ENCODE assay signal across 10 mouse cellular contexts in genomic region chr11:69936714-69937347, GRCm38 (mm10). TPM values are rescaled to one million over a fixed set of nuclear protein-coding genes. Genes with fewer than 3 reads are reported as not detected.
DNase-seq lines count a peak whose midpoint lies in the region; ATAC-seq and TF ChIP-seq lines count a peak whose summit lies in the region.
"Had no signal": no experiment of that assay in that cellular context is flagged by ENCODE, and none has a peak within 500 bp of the region (broad histone marks: within the 10 kb centered on the region; RNA-seq: fewer than 3 reads in every experiment).

No protein-coding gene starts in this region.

- no peak for ATAC-seq in heart, embryonic 12.5 days (ENCODE audit: insufficient number of reproducible peaks, low FRiP score)
- no peak for ATAC-seq in midbrain, embryonic 15.5 days (replicated peaks)

- TF ChIP-seq CTCF in thymus, adult 2 months (IDR thresholded peaks at IDR 0.05; ENCODE audit: borderline replicate concordance, control insufficient read depth, extremely low read depth, insufficient read depth, low read length, poor library complexity), result no peak

- peak; percentile 42 for DNase-seq in gastrocnemius, adult 18-20 months (ENCODE audit: low spot score)
- no peak for DNase-seq in gastrocnemius, adult 8-10 months (ENCODE audit: low spot score in 2 of 2)
- DNase-seq in kidney, adult 9 months, result peak; percentile 72
- DNase-seq in layer of hippocampus, adult 11-12 months (ENCODE audit: low spot score), result no peak
- DNase-seq in thymus, adult 2 months, result no peak
- no peak for DNase-seq in lung, postnatal 25 days (ENCODE audit: low spot score)
- DNase-seq: spleen, adult 18-20 months had no signal

- 48% methylated on average over 9 of the region's 9 CpGs for WGBS in heart, embryonic 12.5 days
- 40% methylated on average over 9 of the region's 9 CpGs for WGBS in midbrain, embryonic 15.5 days
- WGBS in thymus, adult 2 months, result 67% methylated on average over 9 of the region's 9 CpGs

- H3K9me3 ChIP-seq in heart, embryonic 12.5 days (replicated peaks), result no peaks in the 10 kb centered on the region
- H3K9me3 ChIP-seq in midbrain, embryonic 15.5 days, result no peaks in the 10 kb centered on the region

- peak overlapping the region; percentile 59 for H3K4me3 ChIP-seq in heart, embryonic 12.5 days
- peak overlapping the region; percentile 63; the same call in 1 of the 2 replicates for H3K4me3 ChIP-seq in midbrain, embryonic 15.5 days
- no peak overlapping the region for H3K4me3 ChIP-seq in thymus, adult 2 months (ENCODE audit: control insufficient read depth, insufficient read depth, low read length)

- H3K9ac ChIP-seq in heart, embryonic 12.5 days, result 0 out of 2 replicates have a peak overlapping the region, but pooled peaks have one; percentile 75
- 0 out of 2 replicates have a peak overlapping the region, but pooled peaks have one; percentile 40 for H3K9ac ChIP-seq in midbrain, embryonic 15.5 days

- H3K27me3 ChIP-seq in heart, embryonic 12.5 days (replicated peaks), result peaks cover 48% of the 10 kb centered on the region
- peaks cover 30% of the 10 kb centered on the region for H3K27me3 ChIP-seq in midbrain, embryonic 15.5 days (replicated peaks)
- no peaks in the 10 kb centered on the region for H3K27me3 ChIP-seq in thymus, adult 2 months (ENCODE audit: control insufficient read depth, insufficient read depth, low read length)

- H3K27ac ChIP-seq in heart, embryonic 12.5 days (ENCODE audit: poor library complexity, severe bottlenecking), result 0 out of 2 replicates have a peak overlapping the region, but pooled peaks have one; percentile 0
- H3K27ac ChIP-seq in midbrain, embryonic 15.5 days, result no peak overlapping the region
- no peak overlapping the region for H3K27ac ChIP-seq in thymus, adult 2 months (ENCODE audit: control insufficient read depth, insufficient read depth, low read length)

- no peak for TF ChIP-seq POLR2A in thymus, adult 2 months (IDR thresholded peaks at IDR 0.05; ENCODE audit: control insufficient read depth, extremely low read depth, insufficient read depth, low read length, poor library complexity)

- peaks cover 28% of the 10 kb centered on the region for H3K4me1 ChIP-seq in heart, embryonic 12.5 days (replicated peaks)
- peaks cover 23% of the 10 kb centered on the region for H3K4me1 ChIP-seq in midbrain, embryonic 15.5 days
- H3K4me1 ChIP-seq in thymus, adult 2 months (replicated peaks; ENCODE audit: control insufficient read depth, insufficient read depth, low read length), result peaks cover 30% of the 10 kb centered on the region

- no peaks in the 10 kb centered on the region for H3K36me3 ChIP-seq in heart, embryonic 12.5 days
- H3K36me3 ChIP-seq in midbrain, embryonic 15.5 days (replicated peaks), result no peaks in the 10 kb centered on the region
- no peaks in the 10 kb centered on the region for H3K36me3 ChIP-seq in thymus, adult 2 months (ENCODE audit: control insufficient read depth, insufficient read depth, low read length)

- peak overlapping the region; percentile 98 for H3K4me2 ChIP-seq in heart, embryonic 12.5 days
- peak overlapping the region; percentile 100 for H3K4me2 ChIP-seq in midbrain, embryonic 15.5 days

RNA-seq across cellular contexts. Expression of gene Ybx2, which starts 1.2 kb away (rescaled TPM):
- 10 to 100 TPM in 1 of 2 experiments, 1 to 10 TPM in 1; 9.3 to 11.4 TPM for total RNA-seq in gastrocnemius, adult 18-20 months (2021)
- total RNA-seq in gastrocnemius, adult 8-10 months (2022), result 10 to 100 TPM in 1 of 4 experiments, 1 to 10 TPM in 3; 8.5 to 11.4 (median 9.2) TPM
- 2.0 and 2.6 TPM in 2 replicates for polyA plus RNA-seq in heart, embryonic 12.5 days (2016; fragmentation: Nextera tagmentation; extraction: Ambion mirVana)
- 5.6 and 6.4 TPM in 2 replicates for polyA plus RNA-seq in midbrain, embryonic 15.5 days (2015; fragmentation: Nextera tagmentation; extraction: Ambion mirVana)
- polyA plus RNA-seq in thymus, adult 2 months (2012; rRNA removed), result 20.0 and 49.6 TPM in 2 replicates

RNA-seq across cellular contexts. Expression of gene Slc2a4, which starts 11.2 kb away (rescaled TPM):
- 100 to 1,000 TPM; 424 to 439 TPM for total RNA-seq in gastrocnemius, adult 18-20 months (2021)
- total RNA-seq in gastrocnemius, adult 8-10 months (2022), result 100 to 1,000 TPM; 397 to 490 (median 424) TPM
- 25.9 and 28.8 TPM in 2 replicates for polyA plus RNA-seq in heart, embryonic 12.5 days (2016; fragmentation: Nextera tagmentation; extraction: Ambion mirVana)
- 3.3 TPM in 2 replicates for polyA plus RNA-seq in midbrain, embryonic 15.5 days (2015; fragmentation: Nextera tagmentation; extraction: Ambion mirVana)
- 36.3 and 58.9 TPM in 2 replicates for polyA plus RNA-seq in thymus, adult 2 months (2012; rRNA removed)

RNA-seq across cellular contexts. Expression of gene Eif5a, which starts 15.1 kb away (rescaled TPM):
- 100 to 1,000 TPM; 408 to 425 TPM for total RNA-seq in gastrocnemius, adult 18-20 months (2021)
- 100 to 1,000 TPM; 443 to 477 (median 467) TPM for total RNA-seq in gastrocnemius, adult 8-10 months (2022)
- polyA plus RNA-seq in heart, embryonic 12.5 days (2016; fragmentation: Nextera tagmentation; extraction: Ambion mirVana), result 1,286 and 1,307 TPM in 2 replicates
- polyA plus RNA-seq in midbrain, embryonic 15.5 days (2015; fragmentation: Nextera tagmentation; extraction: Ambion mirVana), result 1,022 and 1,040 TPM in 2 replicates
- 618 and 719 TPM in 2 replicates for polyA plus RNA-seq in thymus, adult 2 months (2012; rRNA removed)

RNA-seq across cellular contexts. Expression of gene Gps2, which starts 23.1 kb away (rescaled TPM):
- 10 to 100 TPM; 50.8 to 55.8 TPM for total RNA-seq in gastrocnemius, adult 18-20 months (2021)
- 10 to 100 TPM; 38.6 to 53.2 (median 50.3) TPM for total RNA-seq in gastrocnemius, adult 8-10 months (2022)
- polyA plus RNA-seq in heart, embryonic 12.5 days (2016; fragmentation: Nextera tagmentation; extraction: Ambion mirVana), result 49.2 and 50.6 TPM in 2 replicates
- polyA plus RNA-seq in midbrain, embryonic 15.5 days (2015; fragmentation: Nextera tagmentation; extraction: Ambion mirVana), result 77.6 and 86.6 TPM in 2 replicates
- polyA plus RNA-seq in thymus, adult 2 months (2012; rRNA removed), result 236 and 272 TPM in 2 replicates

RNA-seq across cellular contexts. Expression of gene Cldn7, which starts 27.7 kb away (rescaled TPM):
- not detected for total RNA-seq in gastrocnemius, adult 18-20 months (2021)
- total RNA-seq in gastrocnemius, adult 8-10 months (2022), result not detected
- 2.1 and 2.5 TPM in 2 replicates for polyA plus RNA-seq in heart, embryonic 12.5 days (2016; fragmentation: Nextera tagmentation; extraction: Ambion mirVana)
- 0.58 and 0.59 TPM in 2 replicates for polyA plus RNA-seq in midbrain, embryonic 15.5 days (2015; fragmentation: Nextera tagmentation; extraction: Ambion mirVana)
- 6.0 and 6.5 TPM in 2 replicates for polyA plus RNA-seq in thymus, adult 2 months (2012; rRNA removed)
- total RNA-seq: layer of hippocampus, postnatal 10 days had no signal

Comparison
In these comparisons a context has a peak if more than half of its experiments do, and no peak if none do; other contexts are left out.
1. DNase-seq: peak in gastrocnemius, adult 18-20 months (single experiment) and kidney, adult 9 months (single experiment); none in gastrocnemius, adult 8-10 months (0 of 2), layer of hippocampus, adult 11-12 months (single experiment), thymus, adult 2 months (single experiment) and lung, postnatal 25 days (single experiment).